22 mouse cellular contexts compared by ENCODE assay signal in the genomic region with DNA sequence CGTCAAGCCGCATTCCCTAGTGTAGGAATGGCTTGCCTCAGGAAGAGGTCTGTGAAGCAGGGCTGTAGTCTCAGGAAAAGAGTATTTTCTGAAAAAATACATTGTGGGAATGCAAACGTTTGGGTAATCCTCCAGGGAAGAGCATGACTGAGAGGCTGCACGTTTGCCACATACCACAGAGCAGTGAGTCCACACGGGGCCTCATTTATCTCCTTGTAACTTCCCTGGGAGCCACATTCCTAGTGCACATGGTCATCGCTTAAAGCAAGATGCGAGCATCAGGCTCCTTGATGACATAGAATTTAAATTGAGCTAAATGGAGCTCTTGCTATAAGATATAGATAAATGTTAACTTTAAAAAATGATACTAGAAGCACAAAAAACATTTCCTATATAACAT. TPM values are rescaled to one million over a fixed set of nuclear protein-coding genes. Genes with fewer than 3 reads are reported as not detected.
DNase-seq lines count a peak whose midpoint lies in the region; ATAC-seq and TF ChIP-seq lines count a peak whose summit lies in the region.
"Had no signal": no experiment of that assay in that cellular context is flagged by ENCODE, and none has a peak within 500 bp of the region (broad histone marks: within the 10 kb centered on the region; RNA-seq: fewer than 3 reads in every experiment).

No protein-coding gene starts in this region.

- no peak overlapping the region for H3K4me3 ChIP-seq in heart, embryonic 15.5 days
- no peak overlapping the region for H3K4me3 ChIP-seq in embryonic facial prominence, embryonic 14.5 days (ENCODE audit: low read depth, low read length)
- H3K4me3 ChIP-seq in myocyte: no peak overlapping the region
- H3K4me3 ChIP-seq: erythroblast, embryonic 14.5 days; limb, embryonic 13.5 days; liver, embryonic 15.5 days; neural tube, embryonic 15.5 days had no signal

- TF ChIP-seq CTCF in Patski (IDR thresholded peaks at IDR 0.05): no peak

- H3K36me3 ChIP-seq in heart, embryonic 15.5 days: peaks cover 6% of the 10 kb centered on the region
- H3K36me3 ChIP-seq in embryonic facial prominence, embryonic 14.5 days (ENCODE audit: control insufficient read depth, insufficient read depth, low read length): no peaks in the 10 kb centered on the region
- H3K36me3 ChIP-seq in myocyte (ENCODE audit: control insufficient read depth, insufficient read depth): no peaks in the 10 kb centered on the region
- H3K36me3 ChIP-seq: limb, embryonic 13.5 days; liver, embryonic 15.5 days; neural tube, embryonic 15.5 days had no signal

- POLR2A ChIA-PET in Patski (lab: Charles Lee): no interaction called here

- CTCF ChIA-PET in Patski (lab: Charles Lee): interaction anchor here (1.1 kb wide), 1 partner anchor 10 kb away, joined by 3 read pairs; no protein-coding TSS in a partner anchor

- H3K9ac ChIP-seq in heart, embryonic 15.5 days: no peak overlapping the region
- no peak overlapping the region for H3K9ac ChIP-seq in embryonic facial prominence, embryonic 14.5 days (ENCODE audit: low read depth, low read length)
- H3K9ac ChIP-seq: limb, embryonic 13.5 days; liver, embryonic 15.5 days; neural tube, embryonic 15.5 days had no signal

- H3K4me1 ChIP-seq in heart, embryonic 15.5 days (replicated peaks): peaks cover 15% of the 10 kb centered on the region
- no peaks in the 10 kb centered on the region; the same call in 1 of the 2 replicates for H3K4me1 ChIP-seq in embryonic facial prominence, embryonic 14.5 days (ENCODE audit: control insufficient read depth, insufficient read depth, low read length)
- H3K4me1 ChIP-seq: limb, embryonic 13.5 days; liver, embryonic 15.5 days; neural tube, embryonic 15.5 days had no signal

- intact Hi-C loops in heart, postnatal 14 days (cut with DNase I): loop anchor here (5.0 kb wide), 1 partner anchor 142 kb away; no protein-coding TSS in a partner anchor

- no peaks in the 10 kb centered on the region for H3K9me3 ChIP-seq in heart, embryonic 15.5 days (replicated peaks)
- no peaks in the 10 kb centered on the region for H3K9me3 ChIP-seq in embryonic facial prominence, embryonic 14.5 days (ENCODE audit: control insufficient read depth, low read length)
- H3K9me3 ChIP-seq: liver, embryonic 15.5 days; neural tube, embryonic 15.5 days had no signal

- H3K27ac ChIP-seq in heart, embryonic 15.5 days: peak overlapping the region; percentile 72
- H3K27ac ChIP-seq in embryonic facial prominence, embryonic 14.5 days (replicated peaks; ENCODE audit: low read depth, low read length): no peak overlapping the region
- H3K27ac ChIP-seq: limb, embryonic 13.5 days; liver, embryonic 15.5 days; neural tube, embryonic 15.5 days; stomach, postnatal 0 days had no signal

- no peak overlapping the region for H3ac ChIP-seq in myocyte (ENCODE audit: control insufficient read depth, insufficient read length)

- H3K27me3 ChIP-seq in heart, embryonic 15.5 days: no peaks in the 10 kb centered on the region
- no peaks in the 10 kb centered on the region for H3K27me3 ChIP-seq in Patski
- H3K27me3 ChIP-seq in embryonic facial prominence, embryonic 14.5 days (replicated peaks; ENCODE audit: control insufficient read depth, insufficient read depth, low read length): no peaks in the 10 kb centered on the region
- no peaks in the 10 kb centered on the region for H3K27me3 ChIP-seq in myocyte (ENCODE audit: control insufficient read depth, insufficient read depth, insufficient read length)
- H3K27me3 ChIP-seq: limb, embryonic 13.5 days; liver, embryonic 15.5 days; neural tube, embryonic 15.5 days had no signal

- DNase-seq in heart, postnatal 14 days: no peak
- DNase-seq in Patski (ENCODE audit: low read depth, low spot score): peak; percentile 28
- peak; percentile 55 for DNase-seq in embryonic facial prominence, embryonic 14.5 days (ENCODE audit: low spot score)
- no peak for DNase-seq in kidney, postnatal 10 days
- DNase-seq in natural killer cell, adult 2 months (ENCODE audit: low spot score in 2 of 2): no peak
- DNase-seq: adrenal gland, postnatal 14 days; cerebellum, adult 18-20 months; kidney, adult 8-10 months; kidney, postnatal 4 days; lung, postnatal 10 days; thymus, postnatal 14 days had no signal

- H3K79me2 ChIP-seq in myocyte (ENCODE audit: control insufficient read depth, insufficient read depth): no peaks in the 10 kb centered on the region

- WGBS in heart, embryonic 15.5 days: 9% methylated on average over 7 of the region's 7 CpGs
- WGBS in embryonic facial prominence, embryonic 14.5 days: 27% methylated on average over 7 of the region's 7 CpGs

- peak overlapping the region; percentile 21 for H3K4me2 ChIP-seq in heart, embryonic 15.5 days
- no peak overlapping the region for H3K4me2 ChIP-seq in embryonic facial prominence, embryonic 14.5 days (ENCODE audit: low read depth, low read length)
- H3K4me2 ChIP-seq in myocyte (ENCODE audit: low read depth): peak overlapping the region; percentile 51
- H3K4me2 ChIP-seq: limb, embryonic 13.5 days; liver, embryonic 15.5 days; midbrain, embryonic 11.5 days; neural tube, embryonic 15.5 days had no signal

- in situ Hi-C loops in Patski (cut with MboI; ENCODE audit: low pct_unique_long_range_greater_than_20kb): loop anchor here (25.0 kb wide), 1 partner anchor 572 kb away; a partner anchor contains a TSS

- TF ChIP-seq POLR2A in myocyte (IDR thresholded peaks at IDR 0.05; ENCODE audit: insufficient read length, low read depth): no peak

- peak; percentile 91 for ATAC-seq in heart, embryonic 15.5 days (replicated peaks; ENCODE audit: insufficient number of reproducible peaks, insufficient read depth, low FRiP score, low read depth)
- ATAC-seq in Patski: peak; percentile 99
- ATAC-seq in embryonic facial prominence, embryonic 14.5 days (ENCODE audit: low read depth): no peak
- ATAC-seq: forebrain, embryonic 16.5 days; hindbrain, embryonic 16.5 days had no signal

TF ChIP-seq in myocyte, 11 proteins besides CTCF, POLR2A, EP300 and RAD21:
- TF ChIP-seq POLR2AphosphoS2 (IDR thresholded peaks at IDR 0.05; ENCODE audit: insufficient read length, low read depth) (no peak), MYOG (IDR thresholded peaks at IDR 0.05; ENCODE audit: control insufficient read depth in 1 of 3, insufficient read depth in 1 of 3, insufficient read length in 2 of 3, low read depth in 2 of 3) (no peak)

RNA-seq across cellular contexts. Expression of a gene that starts 11.6 kb away (rescaled TPM):
- polyA plus RNA-seq in heart, embryonic 15.5 days (2015; fragmentation: Nextera tagmentation; extraction: Ambion mirVana): 70.3 and 70.6 TPM in 2 replicates
- total RNA-seq in heart, postnatal 14 days (2021): 10 to 100 TPM; 56.4 to 57.8 TPM
- polyA plus RNA-seq in Patski (2021) (26.3 TPM), myocyte (2012; fragmentation: generic; extraction: Trizol) (7.9 TPM)
- 44.3 and 44.5 TPM in 2 replicates for polyA plus RNA-seq in embryonic facial prominence, embryonic 14.5 days (2014; fragmentation: Nextera tagmentation; extraction: Ambion mirVana)
- polyA plus RNA-seq: erythroblast, embryonic 14.5 days had no signal

RNA-seq across cellular contexts. Expression of a gene that starts 39.7 kb away (rescaled TPM):
- polyA plus RNA-seq in heart, embryonic 15.5 days (2015; fragmentation: Nextera tagmentation; extraction: Ambion mirVana): 38.8 and 39.4 TPM in 2 replicates
- total RNA-seq in heart, postnatal 14 days (2021): 10 to 100 TPM; 45.2 to 45.3 TPM
- polyA plus RNA-seq in Patski (2021) (not detected), myocyte (2012; fragmentation: generic; extraction: Trizol) (6.9 TPM)
- 23.3 and 25.2 TPM in 2 replicates for polyA plus RNA-seq in embryonic facial prominence, embryonic 14.5 days (2014; fragmentation: Nextera tagmentation; extraction: Ambion mirVana)
- total RNA-seq: MEL had no signal
- polyA plus RNA-seq: erythroblast, embryonic 14.5 days had no signal

Comparison
In these comparisons a context has a peak if more than half of its experiments do, and no peak if none do; other contexts are left out.
1. DNase-seq: peak in Patski (single experiment) and embryonic facial prominence, embryonic 14.5 days (single experiment); none in heart, postnatal 14 days (0 of 2), kidney, postnatal 10 days (single experiment) and natural killer cell, adult 2 months (0 of 2).